Mouse (Mus musculus) kidney, adult 2 months (tissue): ENCODE measurements around the gene Olfr266. TPM values are rescaled to one million over a fixed set of nuclear protein-coding genes. Genes with fewer than 3 reads are reported as not detected.
A peak's percentile ranks its signal among the peaks of the same experiment; 100 is the strongest.

ENCODE experiments used
- DNase-seq: peaks from one replicate; pipeline ENCODE4 v3.0.0; 2021
- H3K27ac ChIP-seq: fragments of 200-500 bp; 2 replicates; pipeline ENCODE4 v1.5.1; 2012; ENCODE audit warnings: low read depth, low read length, control low read depth, inconsistent platforms; ENCODE audit not compliant: insufficient read depth
- H3K27me3 ChIP-seq: fragments of 200-500 bp; replicated peaks from 2 replicates; pipeline ENCODE4 v1.6.1; 2012; ENCODE audit warnings: mild to moderate bottlenecking, moderate library complexity, low read length, inconsistent platforms; ENCODE audit not compliant: control insufficient read depth, insufficient read depth
- H3K36me3 ChIP-seq: fragments of 200-500 bp; 2 replicates; pipeline ENCODE4 v1.6.1; 2012; ENCODE audit warnings: mild to moderate bottlenecking, moderate library complexity, low read length, inconsistent platforms; ENCODE audit not compliant: control insufficient read depth, insufficient read depth
- H3K4me1 ChIP-seq: fragments of 200-500 bp; 2 replicates; pipeline ENCODE4 v1.6.1; 2011; ENCODE audit warnings: low read length; ENCODE audit not compliant: control insufficient read depth, insufficient read depth
- H3K4me3 ChIP-seq: fragments of 200-500 bp; 2 replicates; pipeline ENCODE4 v1.5.1; 2011; ENCODE audit warnings: mild to moderate bottlenecking, low read depth, low read length, control low read depth; ENCODE audit not compliant: insufficient read depth
- CTCF ChIP-seq: fragments of 200-500 bp; conservative IDR thresholded peaks from 2 replicates; pipeline ENCODE4 v1.5.1; 2011; ENCODE audit warnings: low read depth, mild to moderate bottlenecking, control low read depth, low read length, moderate library complexity, mixed read lengths; ENCODE audit not compliant: insufficient read depth, insufficient read length
- POLR2A ChIP-seq: fragments of 200-500 bp; IDR thresholded peaks from one replicate; pipeline ENCODE4 v1.6.1; 2011; ENCODE audit warnings: low read depth, low read length, control low read depth
- WGBS: fragments of 180-500 bp; shearing (Covaris S2); methylation state at CpG from one replicate; pipeline ENCODE4 v1.1.7; 2018; 5-methylcytosine and 5-hydroxymethylcytosine counted together
- polyA plus RNA-seq: library from polyadenylated mRNA; depleted of rRNA; stranded (reverse); fragments of >200 nt; gene quantifications from 2 replicates; pipeline ENCODE4 v1.2.3, GENCODE M21; 2012; rRNA removed

Gene Olfr266
- polyA plus RNA-seq, 1 experiment: not detected

- no peaks in the 10 kb centered on the region for H3K36me3 ChIP-seq
- TF ChIP-seq CTCF: no peak
- no peak for TF ChIP-seq POLR2A
- H3K4me3 ChIP-seq: no peak within 1 kb of the TSS
- WGBS: 70% methylated on average over 2 of the region's 2 CpGs
- no peaks in the 10 kb centered on the region for H3K27me3 ChIP-seq
- peak; percentile 12 for DNase-seq
- no peaks in the 10 kb centered on the region for H3K4me1 ChIP-seq
- no peak within 1 kb of the TSS for H3K27ac ChIP-seq
Observed at GRCm38 (mm10) chr3:106789930-106790329, 36.2 kb downstream of the Olfr266 start, which contains the start of gene Cd53. TSS of gene Cd53 (minus strand) at chr3:106790149.

GRCm38 (mm10) chr3:106788440-106788887 lies 37.6 kb downstream of the Olfr266 start:
- no peaks in the 10 kb centered on the region for H3K36me3 ChIP-seq
- DNase-seq: peak; percentile 57
- WGBS: 49% methylated on average over 2 of the region's 2 CpGs
- H3K4me3 ChIP-seq: no peak overlapping the region
- H3K27me3 ChIP-seq: no peaks in the 10 kb centered on the region
- H3K4me1 ChIP-seq: no peaks in the 10 kb centered on the region
- TF ChIP-seq CTCF (no peak), POLR2A (no peak)
- H3K27ac ChIP-seq: peak overlapping the region; percentile 45; the same call in 1 of the 2 replicates

DNA sequence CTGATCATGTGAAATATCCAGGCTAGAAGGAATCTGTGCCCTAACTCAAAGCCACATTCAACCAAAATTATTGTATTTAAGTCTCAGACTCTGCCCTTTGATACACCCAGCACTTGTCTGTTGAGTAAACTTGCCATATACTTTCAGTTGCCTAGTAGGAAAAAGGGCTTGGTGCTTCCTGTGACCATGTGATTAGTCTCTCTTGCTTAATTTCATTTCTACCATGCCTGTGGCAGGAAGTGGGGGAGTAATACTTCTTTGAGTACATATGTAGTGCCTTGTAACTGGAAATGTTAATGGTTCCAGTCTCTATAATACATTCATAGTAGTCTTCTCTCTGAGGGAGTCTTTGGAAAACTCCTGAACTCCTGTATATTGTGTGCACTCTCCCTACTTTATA lies 38.1 kb downstream of the Olfr266 start:
- no peaks in the 10 kb centered on the region for H3K4me1 ChIP-seq
- no peak overlapping the region for H3K27ac ChIP-seq
- H3K36me3 ChIP-seq: no peaks in the 10 kb centered on the region
- no peaks in the 10 kb centered on the region for H3K27me3 ChIP-seq
- DNase-seq: no peak
- no peak for TF ChIP-seq POLR2A
- TF ChIP-seq CTCF: no peak
- H3K4me3 ChIP-seq: no peak overlapping the region

- Histone ChIP-seq H3K4me3 (no peak overlapping the region), H3K4me1 (no peaks in the 10 kb centered on the region), H3K27me3 (no peaks in the 10 kb centered on the region), H3K27ac (no peak overlapping the region), H3K36me3 (no peaks in the 10 kb centered on the region)
- 76% methylated on average over 3 of the region's 3 CpGs for WGBS
- no peak for TF ChIP-seq POLR2A
- TF ChIP-seq CTCF: no peak
- no peak for DNase-seq
Observed at GRCm38 (mm10) chr3:106785130-106785529, 41.0 kb downstream of the Olfr266 start.

- Histone ChIP-seq H3K27me3 (no peaks in the 10 kb centered on the region), H3K36me3 (no peaks in the 10 kb centered on the region), H3K27ac (no peak overlapping the region), H3K4me1 (no peaks in the 10 kb centered on the region), H3K4me3 (no peak overlapping the region)
- TF ChIP-seq CTCF (no peak), POLR2A (no peak)
- DNase-seq: no peak
- WGBS: 82% methylated on average over 1 of the region's 1 CpGs
Observed at GRCm38 (mm10) chr3:106771834-106772233, 54.3 kb downstream of the Olfr266 start.

Other genes with a start within 250 kb of the Olfr266 start
- 2.6 and 2.8 TPM in 2 replicates for gene Lrif1, start 141.3 kb downstream of the Olfr266 start, polyA plus RNA-seq
- gene Cd53, start 36.1 kb downstream of the Olfr266 start, polyA plus RNA-seq: 2.9 and 11.5 TPM in 2 replicates
- gene Kcna3, start 209.9 kb upstream of the Olfr266 start, polyA plus RNA-seq: 0.49 and 1.1 TPM in 2 replicates